Mouse (Mus musculus) cortical plate, adult 2 months (tissue): ENCODE data around the gene Trak1. TPM values are rescaled to one million over a fixed set of nuclear protein-coding genes. Genes with fewer than 3 reads are reported as not detected.
A peak's percentile ranks its signal among the peaks of the same experiment; 100 is the strongest.

Experiments used
- H3K27ac ChIP-seq: fragments of 200-500 bp; 2 replicates; pipeline ENCODE4 v1.5.1; 2012; ENCODE audit warnings: low read length, control low read depth, inconsistent platforms; ENCODE audit not compliant: insufficient read depth
- H3K4me1 ChIP-seq: fragments of 200-500 bp; 2 replicates; pipeline ENCODE4 v1.6.1; 2011; ENCODE audit warnings: low read length; ENCODE audit not compliant: control insufficient read depth, insufficient read depth
- H3K4me3 ChIP-seq: fragments of 200-500 bp; 2 replicates; pipeline ENCODE4 v1.5.1; 2011; ENCODE audit warnings: mild to moderate bottlenecking, low read length, control low read depth; ENCODE audit not compliant: insufficient read depth
- CTCF ChIP-seq: fragments of 200-500 bp; IDR thresholded peaks from 2 replicates; pipeline ENCODE4 v1.5.1; 2011; ENCODE audit warnings: mild to moderate bottlenecking, control low read depth, low read length; ENCODE audit not compliant: insufficient read depth; ENCODE audit errors: extremely low read depth
- POLR2A ChIP-seq: fragments of 200-500 bp; IDR thresholded peaks from 2 replicates; pipeline ENCODE4 v1.6.1; 2011; ENCODE audit warnings: mild to moderate bottlenecking, low read length, control low read depth; ENCODE audit not compliant: insufficient read depth; ENCODE audit errors: extremely low read depth
- polyA plus RNA-seq: library from polyadenylated mRNA; depleted of rRNA; stranded (reverse); fragments of >200 nt; gene quantifications from 2 replicates; pipeline ENCODE4 v1.2.3, GENCODE M21; 2012

The Trak1 gene
- polyA plus RNA-seq, 1 experiment: 139 TPM

- Histone ChIP-seq H3K27ac (0 out of 2 replicates have a peak overlapping the region, but pooled peaks have one; percentile 26), H3K4me1 (peaks cover 20% of the 10 kb centered on the region), H3K4me3 (no peak overlapping the region)
- TF ChIP-seq POLR2A: no peak
- no peak for TF ChIP-seq CTCF
Observed at GRCm38 (mm10) chr9:121373512-121373911, 76.2 kb downstream of the Trak1 start.

DNA sequence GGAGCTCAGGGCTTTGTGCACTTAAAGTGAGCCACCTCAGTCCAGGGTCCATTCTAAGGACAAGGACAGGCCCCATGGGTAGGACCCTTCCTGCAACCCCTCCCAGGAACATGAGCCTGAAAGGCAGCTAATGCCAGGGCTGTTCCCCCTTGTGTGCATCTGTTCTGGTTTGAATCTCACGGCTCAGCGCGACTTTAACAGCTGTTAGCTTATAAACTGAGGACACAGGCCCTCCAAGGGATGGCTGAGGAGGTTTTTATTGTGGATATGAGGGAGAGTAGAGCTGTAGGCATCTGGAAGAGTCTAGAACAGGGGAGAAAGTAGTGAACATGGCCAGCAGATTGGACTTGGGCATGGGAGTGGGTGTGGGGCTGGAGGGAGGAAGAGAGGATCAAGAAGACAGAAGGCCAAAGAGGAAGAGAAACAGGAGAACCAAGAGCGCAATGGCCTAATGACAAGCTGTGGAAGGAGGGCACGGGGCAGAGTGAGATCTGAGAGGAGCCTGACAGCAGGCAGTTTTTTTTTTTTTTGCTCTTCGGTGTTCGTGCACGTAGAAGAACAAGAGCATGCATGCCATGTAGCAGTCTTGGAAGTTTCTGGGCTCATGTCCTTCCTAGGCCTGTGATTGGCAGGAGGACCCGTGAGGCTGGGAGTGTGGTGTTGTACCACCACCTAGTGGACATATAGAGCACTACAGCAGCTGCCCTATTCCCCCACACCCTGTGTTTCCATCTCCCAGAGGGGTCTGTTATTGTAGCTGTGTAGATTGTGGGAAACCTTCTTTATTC is 77.0 kb downstream of the Trak1 start:
- peaks cover 20% of the 10 kb centered on the region for H3K4me1 ChIP-seq
- H3K4me3 ChIP-seq: no peak overlapping the region
- TF ChIP-seq POLR2A (no peak), CTCF (peak; percentile 99)
- H3K27ac ChIP-seq: 0 out of 2 replicates have a peak overlapping the region, but pooled peaks have one; percentile 14

DNA sequence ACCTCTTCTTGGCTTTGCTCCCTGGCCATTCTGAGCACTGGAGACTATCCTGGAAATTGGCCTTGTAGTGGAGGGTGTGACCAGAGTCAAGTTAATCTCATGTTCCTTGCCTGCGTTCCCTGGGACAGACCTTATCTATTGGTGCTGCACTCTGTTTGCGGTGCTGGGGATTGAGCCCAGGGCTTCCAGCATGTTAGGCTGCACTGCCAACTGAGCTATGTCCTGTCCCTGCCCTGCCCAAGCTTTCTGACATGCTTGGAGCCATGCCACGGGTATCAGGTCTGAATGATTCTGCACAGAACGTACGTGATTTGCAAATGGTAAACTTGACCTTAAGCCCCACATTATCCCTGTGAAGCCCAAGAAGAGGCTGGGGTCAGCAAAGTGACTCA is 77.6 kb downstream of the Trak1 start:
- no peak overlapping the region for H3K27ac ChIP-seq
- H3K4me1 ChIP-seq: peaks cover 19% of the 10 kb centered on the region
- no peak for TF ChIP-seq POLR2A
- TF ChIP-seq CTCF: no peak
- H3K4me3 ChIP-seq: no peak overlapping the region

- Histone ChIP-seq H3K4me1 (peaks cover 12% of the 10 kb centered on the region), H3K27ac (no peak overlapping the region), H3K4me3 (no peak overlapping the region)
- TF ChIP-seq CTCF: no peak
- TF ChIP-seq POLR2A: no peak
Observed at GRCm38 (mm10) chr9:121376094-121376493, 78.8 kb downstream of the Trak1 start.

GRCm38 (mm10) chr9:121380310-121380920 is 83.1 kb downstream of the Trak1 start:
- H3K4me1 ChIP-seq: peaks cover 2% of the 10 kb centered on the region; the same call in 1 of the 2 replicates
- no peak overlapping the region for H3K27ac ChIP-seq
- no peak overlapping the region for H3K4me3 ChIP-seq
- TF ChIP-seq CTCF (no peak), POLR2A (no peak)

DNA sequence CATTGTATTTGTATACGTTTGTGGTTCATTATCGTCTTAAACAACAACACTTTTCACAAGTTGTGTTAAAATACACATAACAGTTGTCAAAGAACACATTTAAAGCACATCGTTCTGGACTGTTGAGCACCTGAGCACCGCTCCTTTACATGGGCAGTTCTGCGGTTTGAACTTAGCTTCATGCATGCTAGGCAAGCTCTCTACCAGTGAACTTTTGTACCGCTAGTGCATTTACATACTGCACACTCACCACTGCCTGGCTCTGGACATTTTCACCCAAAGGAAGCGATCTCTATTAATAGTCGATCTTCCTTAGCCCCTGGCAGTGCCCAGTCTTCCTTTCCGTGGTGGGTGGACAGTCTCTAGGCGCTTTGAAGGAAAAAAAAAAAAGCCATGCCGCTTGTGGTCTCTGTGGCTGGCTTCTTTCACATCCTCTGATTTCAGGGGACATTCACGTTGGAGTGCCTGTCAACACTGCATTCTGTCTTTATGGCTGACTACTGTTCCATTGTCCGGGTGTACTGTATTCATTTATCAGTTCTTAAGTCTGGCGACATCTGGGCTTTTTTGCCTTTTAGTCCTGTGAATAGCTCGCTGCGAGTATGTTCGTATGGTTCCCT is 84.5 kb downstream of the Trak1 start:
- Histone ChIP-seq H3K27ac (no peak overlapping the region), H3K4me3 (peak overlapping the region; percentile 64; the same call in 1 of the 2 replicates), H3K4me1 (peaks cover 8% of the 10 kb centered on the region)
- TF ChIP-seq CTCF (no peak), POLR2A (no peak)

DNA sequence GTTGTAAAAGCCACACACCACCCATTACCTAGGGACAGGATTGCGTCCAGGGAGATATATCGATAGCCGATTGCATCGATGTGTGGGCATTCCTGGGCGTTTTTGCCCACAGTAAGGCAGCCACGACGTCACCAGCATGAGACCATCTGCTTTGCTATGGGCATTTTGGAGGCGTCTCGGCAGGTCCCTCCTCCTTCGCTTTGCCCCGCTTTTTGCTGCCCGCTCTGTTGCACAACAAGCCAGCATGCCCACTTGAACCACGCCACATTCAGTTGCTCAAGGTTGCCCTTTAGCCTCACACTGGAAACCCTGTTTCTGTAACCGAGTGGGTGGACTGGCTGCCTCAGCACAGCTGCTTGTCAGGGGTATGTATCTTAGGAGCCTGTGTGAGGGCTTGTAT is 85.3 kb downstream of the Trak1 start:
- TF ChIP-seq CTCF: no peak
- TF ChIP-seq POLR2A: peak; percentile 81
- peaks cover 9% of the 10 kb centered on the region for H3K4me1 ChIP-seq
- peak overlapping the region; percentile 64 for H3K4me3 ChIP-seq
- H3K27ac ChIP-seq: peak overlapping the region; percentile 55

- Histone ChIP-seq H3K4me1 (peaks cover 11% of the 10 kb centered on the region), H3K4me3 (peak overlapping the region; percentile 64), H3K27ac (peak overlapping the region; percentile 55)
- TF ChIP-seq CTCF: no peak
- TF ChIP-seq POLR2A: peak; percentile 72
Observed at GRCm38 (mm10) chr9:121383180-121383586, 85.9 kb downstream of the Trak1 start.

DNA sequence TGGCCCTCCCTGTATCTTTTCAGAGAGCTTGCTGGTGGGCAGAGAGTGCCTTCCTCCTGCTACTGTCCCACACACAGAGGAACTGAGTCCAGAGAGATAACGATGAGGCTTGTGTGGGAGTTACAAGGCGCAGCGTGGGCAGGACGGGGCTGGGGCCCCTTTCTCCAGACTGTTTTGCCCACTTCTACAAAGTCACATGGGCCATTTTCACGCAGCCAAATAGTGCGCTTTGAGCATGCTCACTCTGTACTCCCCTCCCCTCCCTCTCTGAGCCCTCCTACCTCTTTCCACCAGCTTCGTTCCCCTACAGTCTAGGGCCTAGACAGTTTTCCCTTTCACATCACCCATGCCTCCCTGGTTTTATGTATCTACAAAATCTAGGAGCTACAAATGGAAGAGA is 87.3 kb downstream of the Trak1 start:
- TF ChIP-seq POLR2A (no peak), CTCF (no peak)
- peak overlapping the region; percentile 24; the same call in 1 of the 2 replicates for H3K27ac ChIP-seq
- H3K4me1 ChIP-seq: peaks cover 18% of the 10 kb centered on the region
- H3K4me3 ChIP-seq: peak overlapping the region; percentile 1; the same call in 1 of the 2 replicates
